Mouse (Mus musculus) kidney, adult 9 months (tissue): ENCODE measurements at regions not wholly inside any gene's neighbourhood (a gene's known extent, or its start where the extent isn't known, plus 50 kb on each side); places are given as distances from the start of the nearest gene placed in this dataset.

ENCODE experiments used
- DNase-seq: peaks from one replicate; pipeline ENCODE4 v3.0.0; 2022

DNA sequence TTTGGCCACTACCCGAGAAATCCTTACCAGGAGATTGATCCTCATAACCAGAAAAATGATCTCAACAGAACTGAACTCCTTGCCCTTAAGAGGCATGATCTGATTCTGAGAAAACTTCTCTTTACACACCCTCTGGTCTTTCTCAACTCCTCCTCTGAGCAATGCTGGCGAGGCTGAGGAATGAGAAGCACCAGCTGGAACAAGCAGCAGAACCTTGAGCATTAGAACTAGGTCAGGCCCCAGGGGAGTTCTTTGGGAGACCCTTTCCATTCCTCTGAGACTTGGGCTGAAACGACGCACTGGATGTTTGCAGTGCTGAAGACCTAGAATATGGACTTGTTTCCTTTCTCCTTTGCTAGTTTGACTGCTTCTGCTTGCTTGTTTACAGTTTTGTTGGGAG is 224.6 kb upstream of the Ar start:
- peak; percentile 28 for DNase-seq

DNA sequence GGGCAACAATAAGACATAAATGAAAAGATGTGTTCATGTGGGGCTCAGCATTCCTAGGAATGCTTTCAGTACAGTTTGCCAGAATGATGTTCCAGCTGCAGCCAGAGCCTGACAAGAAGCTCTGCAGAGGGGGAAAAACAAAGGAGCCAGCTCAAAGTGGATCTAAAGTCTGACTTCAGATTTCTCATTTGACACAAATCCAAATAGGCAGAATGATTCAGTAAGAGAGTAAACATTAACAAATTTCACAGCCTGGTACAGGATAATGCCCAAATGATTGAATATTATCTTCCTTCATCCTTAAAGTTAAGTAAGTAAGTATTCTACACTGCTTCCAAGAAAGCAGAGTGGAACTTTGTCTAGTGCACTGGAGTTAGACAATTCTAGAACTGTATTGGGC is 224.2 kb upstream of the Ar start:
- peak; percentile 61 for DNase-seq

DNA sequence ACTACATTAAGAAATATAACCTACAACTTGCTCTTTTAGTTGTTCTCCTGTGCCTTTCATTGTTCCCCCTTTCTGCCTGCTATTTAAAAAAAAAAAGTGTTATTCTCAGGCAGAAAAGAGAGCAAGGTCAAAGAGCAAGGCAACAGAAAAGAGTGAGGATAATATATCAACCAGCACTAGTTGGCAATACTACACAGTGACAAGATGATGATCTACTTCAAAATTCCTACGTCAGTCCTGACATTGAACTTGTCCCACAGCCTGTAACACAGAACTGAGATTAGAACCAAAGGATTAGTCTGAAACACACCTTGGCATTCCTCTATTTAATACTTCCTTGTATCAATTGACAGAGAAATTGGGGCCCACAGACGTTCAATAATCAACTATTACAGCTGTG is 222.8 kb upstream of the Ar start:
- peak; percentile 63 for DNase-seq
